Mouse (Mus musculus) cerebellum, adult 2 months (tissue): ENCODE data around the gene Hfe2. TPM values are rescaled to one million over a fixed set of nuclear protein-coding genes. Genes with fewer than 3 reads are reported as not detected.

ENCODE experiments used
- DNase-seq, 2 experiments: peaks; one replicate each; pipeline ENCODE4 v3.0.0; 2021
- H3K27ac ChIP-seq: fragments of 200-500 bp; 2 replicates; pipeline ENCODE4 v1.5.1; 2012; ENCODE audit warnings: low read length, control low read depth, inconsistent platforms; ENCODE audit not compliant: insufficient read depth
- H3K27me3 ChIP-seq: fragments of 200-500 bp; 2 replicates; pipeline ENCODE4 v1.6.1; 2012; ENCODE audit warnings: inconsistent platforms, mild to moderate bottlenecking, low read length, moderate library complexity; ENCODE audit not compliant: control insufficient read depth, insufficient read depth
- H3K4me1 ChIP-seq: fragments of 200-500 bp; 2 replicates; pipeline ENCODE4 v1.6.1; 2011; ENCODE audit warnings: low read length; ENCODE audit not compliant: control insufficient read depth, insufficient read depth
- H3K4me3 ChIP-seq: fragments of 200-500 bp; replicated peaks from 2 replicates; pipeline ENCODE3; 2011; ENCODE audit warnings: mild to moderate bottlenecking, low read depth, low read length, control low read depth; ENCODE audit not compliant: insufficient read depth
- CTCF ChIP-seq: fragments of 200-500 bp; IDR thresholded peaks from 2 replicates; pipeline ENCODE4 v1.5.1; 2011; ENCODE audit warnings: low read depth, mild to moderate bottlenecking, control low read depth, low read length, moderate library complexity, borderline replicate concordance; ENCODE audit not compliant: insufficient read depth
- POLR2A ChIP-seq: fragments of 200-500 bp; IDR thresholded peaks from 2 replicates; pipeline ENCODE4 v1.6.1; 2011; ENCODE audit warnings: low read length, control low read depth, borderline replicate concordance; ENCODE audit not compliant: insufficient read depth
- WGBS: fragments of 180-500 bp; shearing (Covaris S2); methylation state at CpG from one replicate; pipeline ENCODE4 v1.1.7; 2018; 5-methylcytosine and 5-hydroxymethylcytosine counted together
- polyA plus RNA-seq: library from polyadenylated mRNA; depleted of rRNA; stranded (reverse); fragments of >200 nt; gene quantifications from 2 replicates; pipeline ENCODE4 v1.2.3, GENCODE M21; 2012

The Hfe2 gene
- polyA plus RNA-seq, 1 experiment, result 0.41 TPM

DNA sequence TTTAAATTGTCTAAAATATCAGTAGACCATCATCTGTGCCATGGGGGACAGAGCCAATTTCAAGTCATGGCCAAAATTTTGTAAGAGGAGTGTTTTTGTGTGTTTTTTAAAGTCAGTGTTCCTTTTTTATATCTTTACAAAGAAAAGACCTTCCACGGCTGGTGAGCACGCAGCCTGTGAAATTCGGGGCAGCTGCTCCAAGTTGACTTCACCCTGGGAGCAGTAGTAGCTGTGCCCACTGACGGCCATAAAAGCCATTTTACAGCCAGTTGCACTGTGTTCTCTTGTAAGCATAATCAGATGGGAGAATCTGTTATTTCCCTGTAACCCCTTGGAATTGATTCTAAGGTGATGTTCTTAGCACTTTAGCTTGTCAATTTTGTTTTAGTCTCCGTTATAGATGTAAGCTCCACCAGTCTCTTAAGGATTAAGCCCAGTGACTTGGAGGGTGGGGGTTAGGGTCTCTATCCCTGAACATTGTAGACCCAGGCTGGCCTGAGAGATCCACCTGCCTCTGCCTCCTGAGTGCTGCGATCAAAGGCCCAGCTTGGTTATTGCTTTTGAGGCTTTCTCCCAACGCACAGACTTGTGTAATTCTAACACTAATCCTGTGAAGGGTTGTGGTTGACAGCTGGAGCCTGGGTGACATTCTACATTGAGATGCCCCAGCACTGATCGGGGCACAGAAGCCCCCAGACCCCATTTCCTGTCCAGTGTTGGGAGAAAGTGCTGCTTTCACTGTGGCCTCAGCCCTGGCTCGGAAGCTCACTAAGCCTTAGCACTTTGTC lies 36.1 kb downstream of the Hfe2 start:
- H3K27me3 ChIP-seq, result no peaks in the 10 kb centered on the region
- no peaks in the 10 kb centered on the region for H3K4me1 ChIP-seq
- 79% methylated on average over 9 of the region's 9 CpGs for WGBS
- no peak overlapping the region for H3K4me3 ChIP-seq
- no peak for DNase-seq
- TF ChIP-seq POLR2A, result no peak
- TF ChIP-seq CTCF, result no peak
- H3K27ac ChIP-seq, result no peak overlapping the region

DNA sequence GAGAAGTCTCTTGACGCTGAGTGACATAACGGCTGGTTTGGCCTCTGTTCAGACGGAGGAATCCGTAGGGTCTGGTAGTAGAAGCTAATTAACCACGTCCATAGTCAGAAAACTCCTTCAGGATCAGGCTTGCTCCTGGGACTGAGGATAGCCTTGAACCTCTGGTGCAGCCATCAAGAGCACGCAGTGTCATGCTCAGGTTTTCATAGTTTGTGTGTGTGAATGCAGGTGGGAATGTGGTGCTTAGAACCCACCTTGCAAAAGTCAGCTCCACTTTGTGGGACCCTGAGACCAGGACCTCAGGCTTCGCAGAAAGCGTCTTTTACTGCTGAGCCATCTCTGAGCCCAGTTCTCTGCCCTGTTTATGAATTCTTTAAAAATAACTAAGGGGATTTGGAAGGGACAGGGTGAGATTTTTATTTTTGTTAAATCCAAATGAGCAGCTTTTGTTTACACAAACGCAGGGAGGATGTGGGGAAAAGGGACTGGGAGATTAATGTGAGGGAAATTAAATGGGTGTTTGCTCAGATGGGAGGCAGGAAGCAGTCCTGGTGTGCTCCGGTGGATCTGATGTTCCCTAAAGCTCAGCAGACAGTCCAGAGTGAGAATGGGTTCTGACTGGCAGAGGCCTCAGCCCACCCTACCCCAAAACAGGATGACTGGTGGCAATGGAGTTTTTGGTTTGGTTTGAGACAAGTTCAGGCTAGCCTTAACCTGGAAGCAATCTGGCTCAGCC lies 37.1 kb downstream of the Hfe2 start:
- WGBS, result 65% methylated on average over 10 of the region's 10 CpGs
- no peaks in the 10 kb centered on the region for H3K27me3 ChIP-seq
- no peak overlapping the region for H3K4me3 ChIP-seq
- DNase-seq, result no peak
- no peaks in the 10 kb centered on the region for H3K4me1 ChIP-seq
- H3K27ac ChIP-seq, result no peak overlapping the region
- TF ChIP-seq POLR2A (no peak), CTCF (no peak)

DNA sequence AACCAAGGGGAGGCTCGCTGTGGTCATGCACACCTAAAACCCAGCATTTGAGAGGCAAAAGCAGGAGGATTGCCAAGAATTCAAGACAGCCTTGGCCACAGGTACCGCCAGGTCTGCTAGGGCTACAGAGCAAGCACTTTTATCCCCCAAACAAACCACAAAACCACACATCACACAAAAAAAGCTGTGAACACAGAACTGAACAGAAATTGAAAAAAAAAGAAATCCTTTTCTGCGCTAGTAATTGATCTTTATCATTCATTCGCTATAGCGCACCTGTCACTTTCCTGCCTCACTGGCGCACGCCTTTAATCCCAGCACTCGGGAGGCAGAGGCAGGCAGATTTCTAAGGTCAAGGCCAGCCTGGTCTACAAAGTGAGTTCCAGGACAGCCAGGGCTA lies 38.3 kb downstream of the Hfe2 start:
- no peak for TF ChIP-seq POLR2A
- no peak for TF ChIP-seq CTCF
- no peak for DNase-seq
- Histone ChIP-seq H3K4me3 (no peak overlapping the region), H3K27me3 (no peaks in the 10 kb centered on the region), H3K4me1 (no peaks in the 10 kb centered on the region), H3K27ac (no peak overlapping the region)
- 94% methylated on average over 8 of the region's 8 CpGs for WGBS

DNA sequence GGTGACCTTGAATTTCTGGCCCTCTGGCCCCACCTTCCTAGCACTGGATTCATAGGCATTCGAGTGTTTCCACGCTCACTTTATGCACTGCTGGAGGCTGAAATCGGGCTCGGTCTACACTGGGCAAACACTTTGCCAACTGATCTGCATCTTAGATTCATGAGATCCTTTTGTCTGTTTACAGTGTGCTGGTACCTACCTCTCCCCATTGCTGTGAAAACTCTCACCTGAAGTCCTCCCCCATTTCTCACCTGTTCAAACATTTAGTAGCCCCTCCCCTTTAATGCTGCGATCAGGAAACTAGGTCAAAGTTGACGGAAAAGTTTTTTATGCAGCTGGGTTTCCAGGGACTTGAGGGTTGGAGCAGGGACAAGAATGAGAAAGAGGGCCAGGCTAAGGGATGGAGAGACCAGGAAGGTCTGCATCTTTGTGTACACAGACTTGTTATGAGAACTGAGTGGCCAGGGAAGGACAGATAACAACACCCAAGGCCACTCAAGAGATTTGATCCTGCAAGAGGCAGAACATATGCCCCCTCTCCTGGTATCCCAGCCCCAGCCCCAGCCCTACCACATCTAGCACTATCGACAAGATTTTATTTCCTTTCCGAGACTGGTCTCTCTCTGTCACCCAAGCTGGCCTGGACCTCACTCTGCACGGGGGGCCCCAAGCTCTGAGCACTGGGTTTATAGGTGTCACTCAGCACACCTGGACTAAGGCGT lies 39.1 kb downstream of the Hfe2 start:
- WGBS, result 69% methylated on average over 10 of the region's 10 CpGs
- no peak overlapping the region for H3K27ac ChIP-seq

DNA sequence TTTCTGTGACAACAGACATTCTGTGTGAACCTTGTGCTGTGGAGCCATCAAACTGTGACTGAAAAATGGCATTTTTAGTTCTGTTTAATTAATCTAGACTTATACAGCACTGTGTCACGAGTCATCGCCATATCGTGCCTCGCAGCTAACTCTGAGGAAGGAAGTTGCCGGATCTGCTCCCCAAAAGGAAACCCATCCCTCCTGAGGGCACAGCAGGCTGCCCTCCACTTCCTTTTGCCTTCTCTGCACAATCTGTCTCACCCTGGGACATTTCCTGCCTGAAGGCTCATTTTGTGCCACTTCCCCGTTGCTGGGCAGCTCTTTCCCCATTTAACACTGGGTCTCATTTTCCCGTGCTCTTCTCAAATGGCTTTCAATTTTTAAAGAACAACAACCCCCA lies 39.7 kb downstream of the Hfe2 start:
- WGBS, result 47% methylated on average over 7 of the region's 7 CpGs
- Histone ChIP-seq H3K27me3 (no peaks in the 10 kb centered on the region), H3K27ac (no peak overlapping the region), H3K4me1 (no peaks in the 10 kb centered on the region), H3K4me3 (no peak overlapping the region)
- no peak for TF ChIP-seq CTCF
- TF ChIP-seq POLR2A, result no peak
- no peak for DNase-seq

More for the DNA sequence above, 39.1 kb downstream of the Hfe2 start:
- Histone ChIP-seq H3K4me3 (no peak overlapping the region), H3K4me1 (no peaks in the 10 kb centered on the region), H3K27me3 (no peaks in the 10 kb centered on the region)
- TF ChIP-seq CTCF (no peak), POLR2A (no peak)
- no peak for DNase-seq

DNA sequence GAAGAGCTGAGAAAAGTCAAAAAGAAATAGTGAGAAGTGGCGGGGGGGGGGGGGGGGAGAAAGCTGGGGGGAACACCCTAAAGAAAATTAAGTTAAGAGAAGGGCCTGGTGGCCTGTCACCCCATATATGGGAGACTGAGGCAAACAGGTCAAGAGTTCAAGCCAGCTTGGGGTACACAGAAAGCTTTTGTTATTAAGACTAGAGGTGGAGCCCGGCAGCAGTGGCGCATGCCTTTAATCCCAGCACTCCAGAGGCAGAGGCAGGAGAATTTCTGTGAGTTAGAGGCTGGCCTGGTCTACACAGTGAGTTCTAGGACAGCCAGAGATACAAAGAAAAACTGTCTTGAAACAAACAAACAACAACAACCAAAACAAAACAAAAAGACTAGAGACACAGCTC lies 40.1 kb downstream of the Hfe2 start:
- WGBS, result 92% methylated on average over 3 of the region's 3 CpGs
- Histone ChIP-seq H3K4me1 (no peaks in the 10 kb centered on the region), H3K27me3 (no peaks in the 10 kb centered on the region), H3K27ac (no peak overlapping the region), H3K4me3 (no peak overlapping the region)
- no peak for TF ChIP-seq POLR2A
- no peak for TF ChIP-seq CTCF
- no peak for DNase-seq

DNA sequence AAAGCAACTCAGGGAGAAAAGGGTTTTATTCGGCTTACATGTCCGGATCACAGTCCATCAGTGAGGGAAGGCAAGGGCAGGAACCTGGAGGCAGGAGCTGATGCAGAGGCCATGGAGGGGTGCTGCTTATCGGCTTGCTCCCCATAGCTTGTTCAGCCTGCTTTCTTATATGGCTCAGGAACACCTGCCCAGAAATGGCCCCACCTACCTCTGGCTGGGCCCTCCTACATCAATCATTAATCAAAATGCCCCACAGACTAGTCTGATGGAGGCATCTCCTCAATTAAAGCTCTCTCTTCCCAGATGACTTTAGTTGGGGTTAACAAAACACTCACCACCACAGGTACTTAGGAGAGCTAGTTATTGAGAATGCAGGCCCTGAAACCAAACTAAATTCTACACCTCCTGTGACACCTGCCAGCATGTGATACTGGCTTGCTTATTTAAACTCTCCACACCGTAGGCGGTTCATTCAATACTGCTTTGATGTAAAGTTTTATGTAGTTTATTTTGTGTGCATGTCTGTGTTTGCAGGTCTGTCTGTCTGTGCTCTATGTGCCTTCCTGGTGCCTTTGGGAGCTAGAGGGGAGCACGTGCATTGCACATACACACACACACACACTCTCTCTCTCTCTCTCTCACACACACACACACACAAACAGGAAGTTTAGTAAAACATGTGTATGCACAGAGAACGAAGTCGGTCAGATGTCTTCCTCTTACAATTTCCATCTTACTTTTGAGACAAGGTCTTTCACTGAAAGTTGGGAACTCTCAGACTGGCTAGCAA lies 41.9 kb downstream of the Hfe2 start:
- H3K4me3 ChIP-seq, result no peak overlapping the region
- DNase-seq, result no peak
- 92% methylated on average over 8 of the region's 8 CpGs for WGBS
- H3K27me3 ChIP-seq, result no peaks in the 10 kb centered on the region
- H3K27ac ChIP-seq, result no peak overlapping the region
- no peak for TF ChIP-seq POLR2A
- TF ChIP-seq CTCF, result no peak
- no peaks in the 10 kb centered on the region for H3K4me1 ChIP-seq
